Mouse (Mus musculus) midbrain, embryonic 15.5 days (tissue): ENCODE results near the gene Cabp1. TPM values are rescaled to one million over a fixed set of nuclear protein-coding genes. Genes with fewer than 3 reads are reported as not detected.

ENCODE experiments used
- ATAC-seq: fragments of 200-750 bp; cut with Nextera tagmentation; replicated peaks from 2 replicates; pipeline ENCODE4 v1.8.0; 2017; ENCODE audit warnings: moderate TSS enrichment
- H3K27ac ChIP-seq: fragments of 300-500 bp; sonication (generic); 2 replicates; pipeline ENCODE4 v1.5.1; 2015; ENCODE audit warnings: mild to moderate bottlenecking, inconsistent platforms
- H3K27me3 ChIP-seq: fragments of 300-500 bp; sonication (generic); replicated peaks from 2 replicates; pipeline ENCODE4 v1.6.1; 2015; ENCODE audit warnings: inconsistent platforms
- H3K36me3 ChIP-seq: fragments of 300-500 bp; sonication (generic); replicated peaks from 2 replicates; pipeline ENCODE4 v1.6.1; 2015; ENCODE audit warnings: inconsistent platforms
- H3K4me1 ChIP-seq: fragments of 300-500 bp; sonication (generic); 2 replicates; pipeline ENCODE4 v1.6.1; 2015; ENCODE audit warnings: inconsistent platforms
- H3K4me2 ChIP-seq: fragments of 300-500 bp; sonication (generic); 2 replicates; pipeline ENCODE4 v1.6.1; 2015; ENCODE audit warnings: inconsistent platforms, mild to moderate bottlenecking, moderate library complexity
- H3K4me3 ChIP-seq: fragments of 300-500 bp; sonication (generic); 2 replicates; pipeline ENCODE4 v1.5.1; 2015; ENCODE audit warnings: mild to moderate bottlenecking, inconsistent platforms
- H3K9ac ChIP-seq: fragments of 300-500 bp; sonication (generic); 2 replicates; pipeline ENCODE4 v1.6.1; 2015; ENCODE audit warnings: mild to moderate bottlenecking, inconsistent platforms
- H3K9me3 ChIP-seq: fragments of 300-500 bp; sonication (generic); 2 replicates; pipeline ENCODE4 v1.6.1; 2016; ENCODE audit warnings: inconsistent platforms
- WGBS: fragments of 180-500 bp; shearing (Covaris S2); methylation state at CpG from one replicate; pipeline ENCODE4 v1.1.7; 2015; ENCODE audit warnings: mixed read lengths; 5-methylcytosine and 5-hydroxymethylcytosine counted together
- polyA plus RNA-seq: library from polyadenylated mRNA; unstranded; fragments of >200 nt; fragmentation: Nextera tagmentation; extraction: Ambion mirVana; gene quantifications from 2 replicates; pipeline ENCODE4 v1.2.1, GENCODE M21; 2015

Cabp1 gene
- polyA plus RNA-seq, 1 experiment from 2014 or later: 5.2 TPM

- no peak overlapping the region for H3K4me3 ChIP-seq
- peaks cover 8% of the 10 kb centered on the region for H3K4me1 ChIP-seq
- H3K27ac ChIP-seq: no peak overlapping the region
- no peaks in the 10 kb centered on the region for H3K36me3 ChIP-seq
- no peak for ATAC-seq
- WGBS: 56% methylated on average over 15 of the region's 15 CpGs
- no peak overlapping the region for H3K9ac ChIP-seq
- H3K27me3 ChIP-seq: peaks cover 9% of the 10 kb centered on the region
- H3K9me3 ChIP-seq: no peaks in the 10 kb centered on the region
- H3K4me2 ChIP-seq: no peak overlapping the region
Measured at GRCm38 (mm10) chr5:115230830-115231551, 36.8 kb upstream of the Cabp1 start.

GRCm38 (mm10) chr5:115222485-115222884, 28.3 kb upstream of the Cabp1 start:
- 71% methylated on average over 3 of the region's 3 CpGs for WGBS
- Histone ChIP-seq H3K4me1 (no peaks in the 10 kb centered on the region), H3K36me3 (no peaks in the 10 kb centered on the region), H3K27me3 (no peaks in the 10 kb centered on the region), H3K27ac (no peak overlapping the region), H3K9ac (no peak overlapping the region), H3K4me3 (no peak overlapping the region), H3K9me3 (no peaks in the 10 kb centered on the region), H3K4me2 (no peak overlapping the region)
- ATAC-seq: no peak

GRCm38 (mm10) chr5:115220931-115221640, 26.9 kb upstream of the Cabp1 start:
- H3K4me3 ChIP-seq: no peak overlapping the region
- H3K9me3 ChIP-seq: no peaks in the 10 kb centered on the region
- H3K27ac ChIP-seq: no peak overlapping the region
- no peak overlapping the region for H3K9ac ChIP-seq
- H3K27me3 ChIP-seq: no peaks in the 10 kb centered on the region
- no peak overlapping the region for H3K4me2 ChIP-seq
- H3K4me1 ChIP-seq: no peaks in the 10 kb centered on the region
- no peak for ATAC-seq
- 38% methylated on average over 13 of the region's 13 CpGs for WGBS
- H3K36me3 ChIP-seq: no peaks in the 10 kb centered on the region

- Histone ChIP-seq H3K4me2 (no peak overlapping the region), H3K27me3 (no peaks in the 10 kb centered on the region), H3K4me1 (peaks cover 5% of the 10 kb centered on the region), H3K4me3 (no peak overlapping the region), H3K9ac (no peak overlapping the region), H3K36me3 (no peaks in the 10 kb centered on the region), H3K27ac (no peak overlapping the region), H3K9me3 (no peaks in the 10 kb centered on the region)
- WGBS: 92% methylated on average over 12 of the region's 12 CpGs
- ATAC-seq: no peak
Measured at GRCm38 (mm10) chr5:115217998-115218397, 23.8 kb upstream of the Cabp1 start.

- ATAC-seq: peak; percentile 68
Measured at GRCm38 (mm10) chr5:115215273-115216185, 21.3 kb upstream of the Cabp1 start.

GRCm38 (mm10) chr5:115214864-115215263, 20.7 kb upstream of the Cabp1 start:
- no peaks in the 10 kb centered on the region for H3K36me3 ChIP-seq
- H3K4me2 ChIP-seq: peak overlapping the region; percentile 87
- peaks cover 5% of the 10 kb centered on the region for H3K4me1 ChIP-seq
- peaks cover 5% of the 10 kb centered on the region; the same call in 1 of the 2 replicates for H3K27me3 ChIP-seq
- H3K27ac ChIP-seq: peak overlapping the region; percentile 64
- ATAC-seq: peak; percentile 69; the same call in 1 of the 2 replicates
- H3K4me3 ChIP-seq: peak overlapping the region; percentile 52
- no peaks in the 10 kb centered on the region for H3K9me3 ChIP-seq
- H3K9ac ChIP-seq: peak overlapping the region; percentile 73
- WGBS: 0% methylated on average over 17 of the region's 17 CpGs

More at GRCm38 (mm10) chr5:115215273-115216185, 21.3 kb upstream of the Cabp1 start:
- H3K9ac ChIP-seq: peak overlapping the region; percentile 73
- peak overlapping the region; percentile 64 for H3K27ac ChIP-seq
- no peaks in the 10 kb centered on the region for H3K36me3 ChIP-seq
- H3K4me2 ChIP-seq: peak overlapping the region; percentile 87
- peaks cover 5% of the 10 kb centered on the region for H3K4me1 ChIP-seq
- peak overlapping the region; percentile 52 for H3K4me3 ChIP-seq
- H3K27me3 ChIP-seq: peaks cover 5% of the 10 kb centered on the region; the same call in 1 of the 2 replicates
- 13% methylated on average over 27 of the region's 27 CpGs for WGBS
- H3K9me3 ChIP-seq: no peaks in the 10 kb centered on the region

GRCm38 (mm10) chr5:115212861-115213260, 18.7 kb upstream of the Cabp1 start:
- no peak for ATAC-seq
- H3K27ac ChIP-seq: no peak overlapping the region
- no peak overlapping the region for H3K4me2 ChIP-seq
- H3K4me1 ChIP-seq: peaks cover 5% of the 10 kb centered on the region
- WGBS: 65% methylated on average over 4 of the region's 4 CpGs
- H3K9me3 ChIP-seq: no peaks in the 10 kb centered on the region
- H3K27me3 ChIP-seq: peaks cover 5% of the 10 kb centered on the region; the same call in 1 of the 2 replicates
- no peak overlapping the region for H3K4me3 ChIP-seq
- no peaks in the 10 kb centered on the region for H3K36me3 ChIP-seq
- H3K9ac ChIP-seq: no peak overlapping the region

- Histone ChIP-seq H3K36me3 (no peaks in the 10 kb centered on the region), H3K4me1 (peaks cover 5% of the 10 kb centered on the region), H3K4me3 (no peak overlapping the region), H3K9ac (no peak overlapping the region), H3K27me3 (peaks cover 5% of the 10 kb centered on the region; the same call in 1 of the 2 replicates), H3K4me2 (no peak overlapping the region), H3K9me3 (no peaks in the 10 kb centered on the region), H3K27ac (no peak overlapping the region)
- ATAC-seq: no peak
- 75% methylated on average over 9 of the region's 9 CpGs for WGBS
Measured at GRCm38 (mm10) chr5:115212451-115212850, 18.3 kb upstream of the Cabp1 start.

GRCm38 (mm10) chr5:115210380-115210779, 16.2 kb upstream of the Cabp1 start:
- no peak overlapping the region for H3K4me3 ChIP-seq
- peaks cover 5% of the 10 kb centered on the region; the same call in 1 of the 2 replicates for H3K27me3 ChIP-seq
- H3K9me3 ChIP-seq: no peaks in the 10 kb centered on the region
- peaks cover 3% of the 10 kb centered on the region for H3K4me1 ChIP-seq
- no peak overlapping the region for H3K27ac ChIP-seq
- no peak overlapping the region for H3K9ac ChIP-seq
- no peak overlapping the region for H3K4me2 ChIP-seq
- H3K36me3 ChIP-seq: no peaks in the 10 kb centered on the region
- 15% methylated on average over 1 of the region's 1 CpGs for WGBS
- no peak for ATAC-seq

GRCm38 (mm10) chr5:115208601-115209000, 14.4 kb upstream of the Cabp1 start:
- WGBS: 75% methylated on average over 5 of the region's 5 CpGs
- no peaks in the 10 kb centered on the region for H3K36me3 ChIP-seq
- no peaks in the 10 kb centered on the region for H3K9me3 ChIP-seq
- no peak for ATAC-seq
- no peak overlapping the region for H3K27ac ChIP-seq
- H3K4me2 ChIP-seq: no peak overlapping the region
- H3K9ac ChIP-seq: no peak overlapping the region
- peaks cover 5% of the 10 kb centered on the region; the same call in 1 of the 2 replicates for H3K27me3 ChIP-seq
- peaks cover 17% of the 10 kb centered on the region for H3K4me1 ChIP-seq
- H3K4me3 ChIP-seq: no peak overlapping the region

- no peaks in the 10 kb centered on the region for H3K36me3 ChIP-seq
- H3K4me1 ChIP-seq: peaks cover 19% of the 10 kb centered on the region
- no peaks in the 10 kb centered on the region for H3K9me3 ChIP-seq
- ATAC-seq: no peak
- H3K27ac ChIP-seq: no peak overlapping the region
- no peak overlapping the region for H3K4me2 ChIP-seq
- no peak overlapping the region for H3K9ac ChIP-seq
- 12% methylated on average over 9 of the region's 16 CpGs for WGBS
- H3K27me3 ChIP-seq: peaks cover 5% of the 10 kb centered on the region; the same call in 1 of the 2 replicates
- no peak overlapping the region for H3K4me3 ChIP-seq
Measured at GRCm38 (mm10) chr5:115207892-115208291, 13.7 kb upstream of the Cabp1 start.

- H3K4me2 ChIP-seq: no peak overlapping the region
- H3K27ac ChIP-seq: no peak overlapping the region
- H3K36me3 ChIP-seq: no peaks in the 10 kb centered on the region
- H3K9me3 ChIP-seq: no peaks in the 10 kb centered on the region
- H3K9ac ChIP-seq: no peak overlapping the region
- WGBS: 60% methylated on average over 5 of the region's 5 CpGs
- H3K4me3 ChIP-seq: no peak overlapping the region
- H3K4me1 ChIP-seq: peaks cover 19% of the 10 kb centered on the region
- ATAC-seq: no peak
- H3K27me3 ChIP-seq: 0 out of 2 replicates have a peak, but pooled peaks cover 5% of the 10 kb centered on the region
Measured at GRCm38 (mm10) chr5:115207244-115207643, 13.1 kb upstream of the Cabp1 start.
